Mouse (Mus musculus) granulocyte monocyte progenitor cell, adult 5-6 weeks (primary cell): ENCODE measurements around the gene Sh3gl1. TPM values are rescaled to one million over a fixed set of nuclear protein-coding genes. Genes with fewer than 3 reads are reported as not detected.
A peak's percentile ranks its signal among the peaks of the same experiment; 100 is the strongest.

ENCODE experiments used
- ATAC-seq: replicated peaks from 2 replicates; pipeline ENCODE4 v1.8.0; 2016; ENCODE audit warnings: mild to moderate bottlenecking, moderate TSS enrichment, inconsistent platforms; ENCODE audit not compliant: poor library complexity, severe bottlenecking
- total RNA-seq, 2 experiments: library from RNA; stranded (forward) in 1 of 2; stranded (reverse) in 1 of 2; fragments of 200-712, 200-1000 nt in 1 of 2; fragments of >200 nt in 1 of 2; fragmentation: Nextera tagmentation in 1 of 2; gene quantifications; 2 replicates each; pipeline ENCODE4 v1.2.3; 2014 to 2017

The Sh3gl1 gene
- total RNA-seq, 2 experiments from 2014 or later = 23.8 to 25.3 TPM

DNA sequence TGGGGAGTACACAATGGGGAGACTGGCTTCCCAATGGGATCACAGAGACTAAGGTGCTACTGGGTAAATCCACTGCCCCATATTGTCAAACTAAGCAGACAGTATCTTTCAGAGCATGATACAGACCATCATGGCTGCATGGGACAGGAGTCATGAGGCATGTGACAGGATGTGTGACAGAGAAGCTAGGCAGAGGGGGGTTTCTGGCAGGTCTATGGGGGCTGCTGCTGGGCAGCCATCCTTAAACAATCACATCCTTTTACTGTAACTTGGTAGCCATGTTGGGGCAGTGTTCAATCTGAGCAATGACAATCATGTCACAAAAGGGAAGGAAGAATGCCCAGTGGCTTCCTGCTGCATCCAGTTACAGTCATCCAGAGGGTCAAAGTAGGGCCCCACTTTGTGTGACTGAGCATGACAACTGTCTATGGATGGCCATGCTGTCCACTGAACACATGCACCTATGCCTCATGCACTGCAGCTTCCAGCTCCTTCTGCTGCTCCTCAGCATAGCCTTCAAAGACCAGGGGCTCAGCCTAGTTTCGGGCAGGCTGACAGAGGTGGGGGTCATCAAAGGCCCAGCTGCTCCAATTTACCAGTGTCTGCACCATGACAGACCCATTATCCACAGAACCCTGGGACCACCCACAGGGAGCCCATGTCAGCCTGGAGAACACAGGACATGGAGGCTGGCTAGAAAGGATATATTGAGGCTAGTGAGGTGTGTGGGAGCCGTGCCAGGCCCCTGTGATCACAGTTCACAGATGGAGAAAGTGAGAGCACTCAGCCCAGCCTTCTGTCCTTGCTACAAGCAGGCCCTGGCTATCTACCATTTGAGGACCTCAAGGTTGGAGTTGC, 14.1 kb downstream of the Sh3gl1 start:
- ATAC-seq = no peak

DNA sequence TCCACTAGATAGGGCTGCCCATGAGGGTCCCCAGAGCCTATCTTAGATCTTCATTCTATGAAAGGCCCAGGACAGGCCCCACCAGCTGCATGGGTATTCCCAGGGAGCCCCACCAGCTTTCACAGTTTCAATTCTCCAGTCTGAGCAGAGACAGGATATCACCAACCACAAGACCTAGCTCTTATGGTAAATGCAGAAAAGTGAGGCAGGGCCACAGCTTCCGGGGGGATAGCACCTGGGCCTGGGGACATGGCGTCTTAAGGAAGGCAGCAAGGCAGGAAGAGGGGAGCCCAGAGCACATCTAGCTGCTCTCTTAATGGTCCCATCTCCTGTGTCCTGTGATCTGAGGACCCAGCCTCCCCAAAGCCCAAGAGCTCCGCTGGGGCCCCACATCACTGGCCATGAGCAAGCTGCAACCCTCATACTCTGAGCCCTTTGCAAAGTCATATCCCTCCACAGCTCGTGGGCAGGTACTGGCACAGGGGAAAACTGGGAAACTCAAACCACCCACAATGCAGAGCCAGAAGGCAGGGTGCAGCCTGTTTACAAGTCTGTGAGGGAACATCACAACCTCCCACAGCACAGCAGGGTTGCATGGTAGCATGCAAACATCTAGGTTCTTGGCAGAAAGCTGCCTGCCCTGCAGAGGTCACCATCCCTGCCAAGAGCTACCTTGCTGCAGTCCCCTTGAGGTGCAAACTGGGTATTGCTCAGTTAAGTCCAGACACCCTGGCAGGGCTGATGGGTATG, 15.1 kb downstream of the Sh3gl1 start:
- ATAC-seq = peak; percentile 43

DNA sequence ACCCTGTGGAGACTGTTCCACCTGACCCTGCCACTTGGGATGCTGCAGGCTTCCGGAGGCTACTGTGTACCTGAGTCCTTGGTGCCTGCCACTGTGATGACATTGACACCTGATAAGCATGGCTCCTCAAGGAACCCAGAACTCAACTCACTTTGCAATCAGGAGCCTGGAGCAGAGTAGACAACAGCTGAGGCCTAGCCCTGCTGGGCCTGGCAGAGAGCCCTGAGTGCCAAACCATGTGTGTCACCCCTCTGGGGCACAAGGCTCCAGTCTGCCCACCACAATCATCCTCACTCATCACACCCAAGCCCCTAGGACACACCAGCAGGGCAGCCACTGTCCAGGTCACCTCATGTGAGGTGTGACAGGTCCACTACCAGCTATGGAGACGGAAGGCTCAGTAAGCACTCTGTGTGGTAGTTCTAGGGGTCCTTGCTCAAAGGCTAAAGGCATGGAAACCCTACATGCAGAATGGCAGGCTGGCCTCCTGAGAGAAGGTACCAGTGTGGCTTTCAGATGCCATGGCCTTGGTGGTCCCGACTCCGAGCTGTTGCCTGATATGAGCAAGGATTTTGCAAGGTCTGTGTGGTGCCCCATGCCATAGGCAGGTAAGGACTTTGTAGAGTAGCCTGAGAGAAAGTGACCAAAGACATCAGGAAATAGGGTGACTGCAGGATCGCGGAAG, 15.9 kb downstream of the Sh3gl1 start:
- no peak for ATAC-seq

DNA sequence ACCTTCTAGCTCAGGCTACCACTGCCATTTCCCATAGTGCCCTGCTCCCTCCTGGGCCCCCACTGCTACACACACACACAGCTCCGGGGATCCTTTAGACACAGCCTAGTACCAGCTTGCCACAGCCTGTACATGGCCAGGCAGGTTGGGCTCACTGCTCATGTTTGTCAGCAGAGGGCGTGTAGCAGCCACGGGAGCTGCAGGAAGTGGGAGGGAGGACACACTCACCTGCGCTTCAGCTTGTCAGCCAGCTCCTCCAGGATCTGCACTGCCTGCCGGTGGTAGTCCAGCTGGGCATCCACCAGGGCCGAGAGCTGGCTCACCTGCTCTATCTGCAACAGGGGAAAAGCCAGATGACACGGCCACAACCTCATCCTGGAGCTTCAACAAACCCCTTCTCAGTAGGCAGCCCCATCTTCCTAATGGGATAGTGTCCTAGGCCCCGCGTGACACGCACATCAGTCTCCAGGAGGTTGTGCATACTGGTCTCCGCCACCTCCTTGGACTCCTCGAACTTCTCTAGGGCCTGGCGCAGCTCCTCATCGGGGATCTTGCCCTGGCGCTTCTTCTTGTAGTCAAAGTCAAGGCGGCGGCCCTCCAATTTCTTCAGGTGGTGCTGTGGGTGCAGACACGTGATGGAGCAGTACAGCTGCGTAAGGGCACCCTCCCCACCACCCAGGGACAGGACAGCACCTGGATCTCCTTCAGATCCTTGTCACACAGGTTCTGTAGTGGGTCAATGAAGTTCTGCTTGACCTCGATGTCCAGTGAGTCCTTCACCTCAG, 17.9 kb downstream of the Sh3gl1 start:
- ATAC-seq = no peak

DNA sequence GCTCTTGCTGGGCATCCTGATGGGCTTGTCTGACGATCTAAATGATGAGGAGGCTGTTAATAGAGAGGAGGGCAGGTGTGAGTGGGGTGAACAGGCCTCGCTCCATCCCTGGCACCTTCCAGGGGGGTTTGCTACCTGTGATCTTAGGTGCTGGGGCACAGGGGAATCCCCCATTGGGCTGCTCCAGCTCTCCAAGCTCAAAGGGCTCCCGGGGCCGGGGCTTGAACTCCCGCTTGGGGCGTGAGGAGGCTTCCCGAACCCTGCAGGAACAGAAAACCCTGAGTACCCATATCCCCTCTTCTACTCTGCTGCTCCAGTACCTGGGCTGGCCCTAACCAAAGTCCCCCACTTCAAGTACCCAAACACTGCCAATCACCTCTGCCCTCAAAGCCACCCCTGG, 18.6 kb downstream of the Sh3gl1 start:
- ATAC-seq = no peak

DNA sequence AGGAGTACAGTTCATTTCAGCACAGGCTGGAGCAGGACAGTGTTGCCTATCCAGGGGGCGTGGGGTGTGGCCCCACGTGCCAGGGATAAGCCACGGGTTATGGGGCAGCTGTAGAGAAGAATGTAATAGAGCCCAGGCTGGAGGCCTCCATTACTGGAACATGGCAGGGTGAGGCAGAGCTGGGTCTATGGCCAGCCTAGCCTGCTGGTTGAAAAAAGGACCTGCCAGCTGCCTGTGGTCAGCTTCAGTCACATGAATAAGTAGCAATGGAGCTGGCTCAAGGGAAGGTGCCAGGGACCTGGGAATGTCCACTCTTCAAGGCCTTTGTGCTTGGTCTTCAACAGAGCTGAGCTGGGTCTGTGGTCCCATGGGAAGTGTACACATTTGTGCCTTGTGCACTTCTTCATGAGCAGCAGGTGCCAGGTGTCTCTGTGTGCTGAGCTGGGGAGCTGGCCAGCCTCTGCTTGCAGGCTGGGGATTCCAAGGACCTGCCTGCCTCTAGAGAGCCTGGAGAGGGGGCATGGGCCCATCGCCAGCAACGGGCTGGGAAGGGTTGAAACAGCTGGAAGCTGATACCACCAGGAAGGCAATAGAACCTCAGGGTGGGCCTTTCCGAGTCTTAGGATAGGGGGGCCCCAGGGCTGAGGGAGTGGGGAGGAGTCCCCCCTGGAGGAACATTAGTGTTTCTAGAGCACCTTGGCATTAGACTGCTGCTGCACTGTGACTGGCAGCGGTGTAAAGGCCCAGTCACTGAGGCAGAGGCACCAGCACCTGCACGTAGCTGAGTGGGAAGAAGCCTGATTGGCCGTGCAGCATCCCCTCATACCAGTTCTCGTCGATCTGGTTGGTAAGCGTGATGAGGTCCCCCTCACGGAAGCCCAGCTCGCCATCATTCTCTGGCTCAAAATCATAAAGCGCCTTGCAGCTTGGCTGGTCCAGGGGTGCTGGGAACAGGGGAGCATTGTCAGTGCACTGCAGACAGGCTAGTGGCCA, 19.3 kb downstream of the Sh3gl1 start:
- no peak for ATAC-seq

DNA sequence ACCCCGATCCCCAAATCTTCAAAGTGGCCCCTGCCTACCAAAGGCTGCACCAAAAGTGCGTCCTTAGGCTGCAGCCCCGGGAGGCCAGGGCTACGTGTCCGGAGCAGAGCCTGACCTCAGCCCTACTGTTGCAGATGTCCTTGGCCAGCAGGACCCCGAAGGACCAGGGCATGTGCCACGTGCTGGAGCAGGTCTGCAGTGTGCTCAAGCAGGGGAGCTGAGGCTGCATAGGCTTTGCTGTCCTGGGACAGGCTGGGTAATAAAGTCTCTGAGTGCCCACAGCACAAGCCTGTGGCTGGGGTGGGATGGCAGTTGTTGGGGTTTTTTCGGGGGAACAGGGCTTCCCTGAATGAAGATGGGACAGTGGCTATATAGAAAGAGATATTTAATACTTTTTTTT, 20.1 kb downstream of the Sh3gl1 start:
- no peak for ATAC-seq

DNA sequence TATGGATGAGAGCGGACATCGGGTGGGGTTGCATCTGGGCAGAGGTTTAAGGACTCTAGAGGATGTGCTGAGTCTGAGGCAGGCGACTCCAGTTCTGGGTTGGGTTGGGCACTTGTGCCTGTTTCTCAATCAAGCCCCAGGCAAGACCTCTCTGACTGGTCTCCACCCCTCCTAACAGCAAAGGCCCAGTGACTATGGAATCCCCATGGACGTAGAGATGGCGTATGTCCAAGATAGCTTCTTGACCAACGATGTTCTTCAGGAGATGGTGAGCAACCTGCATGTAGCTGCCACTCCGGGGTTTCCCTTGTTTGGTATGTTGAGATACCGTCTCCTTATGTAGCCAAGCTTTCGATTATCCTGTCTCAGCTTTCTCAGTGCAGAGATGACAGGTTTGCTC, 21.1 kb downstream of the Sh3gl1 start:
- ATAC-seq = no peak

DNA sequence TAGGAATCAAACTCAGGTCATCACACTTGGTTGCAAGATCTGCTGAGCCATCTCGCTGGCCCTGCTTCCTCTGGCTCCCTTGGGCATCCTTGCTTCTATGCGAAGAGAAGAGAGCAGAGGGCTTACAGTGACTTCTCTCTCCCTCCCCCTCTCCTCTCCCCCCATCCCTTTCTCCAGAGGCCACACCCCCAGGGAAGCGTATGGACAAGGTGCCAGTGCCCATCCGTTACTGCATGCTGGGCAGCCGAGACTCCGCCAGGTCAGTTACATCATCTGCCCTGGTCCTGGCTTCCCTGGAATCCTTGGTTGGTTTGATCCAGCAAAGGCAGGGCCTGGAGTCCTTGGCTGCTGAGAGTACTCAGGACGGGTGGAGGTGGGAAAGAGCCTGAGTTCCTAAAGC, 25.0 kb downstream of the Sh3gl1 start:
- no peak for ATAC-seq

DNA sequence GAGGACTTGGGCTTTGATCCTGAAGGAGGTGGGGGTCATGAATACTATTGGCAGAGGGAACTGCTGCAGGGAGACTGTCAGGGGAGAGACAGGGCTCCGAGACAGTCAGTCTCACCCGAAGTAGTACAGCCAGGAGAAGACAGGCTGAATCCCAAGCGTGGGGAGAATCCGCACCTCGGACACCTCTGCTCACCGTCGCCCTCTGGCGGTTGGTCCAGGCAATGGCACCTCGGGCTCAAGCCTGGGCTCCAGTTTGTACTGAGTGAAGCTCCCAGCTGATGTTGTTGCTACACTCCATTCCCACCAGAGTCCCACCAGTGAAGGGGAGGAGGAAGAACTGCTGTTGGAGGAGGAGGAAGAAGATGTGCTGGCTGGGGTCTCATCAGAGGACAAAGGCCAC, 25.8 kb downstream of the Sh3gl1 start:
- ATAC-seq = peak; percentile 36

DNA sequence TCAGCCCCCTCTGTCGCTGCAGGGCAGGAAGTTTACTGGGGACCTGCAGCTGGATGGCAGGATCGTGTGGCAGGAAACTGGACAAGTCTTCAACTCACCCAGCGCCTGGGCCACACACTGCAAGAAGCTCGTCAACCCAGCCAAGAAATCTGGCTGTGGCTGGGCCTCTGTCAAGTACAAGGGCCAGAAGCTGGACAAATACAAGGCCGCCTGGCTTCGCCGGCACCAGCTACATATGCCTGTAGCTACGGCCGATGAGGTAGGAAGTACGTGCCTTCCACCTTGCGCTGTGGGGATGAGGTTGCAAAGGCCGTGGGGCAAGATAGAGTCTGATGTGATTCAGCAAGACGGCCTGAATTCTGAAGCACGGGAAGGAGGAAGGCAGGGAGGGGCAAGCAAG, 26.2 kb downstream of the Sh3gl1 start:
- ATAC-seq = no peak

DNA sequence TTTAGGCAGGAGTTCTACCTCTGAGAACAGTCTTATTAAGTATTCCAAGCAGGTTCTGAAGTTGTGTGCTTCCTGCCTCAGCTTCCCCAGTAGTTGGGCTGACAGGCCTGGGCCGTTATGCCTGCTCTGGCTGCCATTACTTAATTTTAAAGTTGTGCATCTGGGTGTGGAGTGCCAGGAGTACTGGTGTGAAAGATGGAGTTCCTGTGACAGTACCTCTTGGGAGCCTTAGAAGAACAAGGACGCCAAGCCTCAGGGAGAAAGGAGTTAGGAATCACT, 26.5 kb downstream of the Sh3gl1 start:
- no peak for ATAC-seq

DNA sequence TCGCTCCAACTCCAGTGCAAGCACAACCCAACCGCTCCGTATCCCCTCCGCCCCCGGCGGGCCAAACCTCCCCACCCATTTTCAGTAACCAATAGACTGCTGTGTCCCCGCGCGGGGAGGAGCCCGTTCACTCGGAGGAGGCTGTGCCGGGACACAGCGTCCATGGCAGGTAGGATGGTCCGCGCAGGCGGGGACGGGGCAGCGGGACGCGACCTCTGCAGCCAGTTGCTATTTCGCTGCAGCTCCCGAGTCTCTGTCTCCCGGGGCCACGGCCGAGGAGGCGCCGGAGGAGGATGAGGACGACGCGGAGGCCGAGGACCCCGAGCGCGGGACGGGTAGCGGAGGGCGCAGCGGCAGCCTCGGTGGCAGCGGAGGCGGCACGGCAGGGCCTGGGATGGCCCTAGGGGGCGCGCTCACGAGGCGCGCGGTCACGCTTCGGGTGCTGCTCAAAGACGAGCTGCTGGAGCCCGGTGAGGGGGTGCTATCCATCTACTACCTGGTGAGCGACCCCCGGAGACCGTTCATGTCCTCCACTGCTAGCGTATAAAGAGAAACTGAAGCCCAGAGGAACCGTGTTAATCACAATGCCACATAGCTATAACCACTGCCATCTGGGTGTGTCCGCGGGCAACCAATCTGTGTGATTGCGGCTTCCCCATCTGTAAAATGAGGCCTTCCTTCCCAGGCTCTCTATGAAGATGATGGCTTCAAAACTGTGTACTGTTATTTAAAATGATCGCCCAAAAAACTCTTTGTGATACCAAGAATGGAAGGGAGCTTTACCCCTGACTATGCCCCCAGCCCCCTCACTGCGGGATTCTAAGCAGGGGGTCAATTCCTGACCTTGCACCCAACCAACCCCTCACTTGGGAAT, 27.1 kb downstream of the Sh3gl1 start:
- peak; percentile 80 for ATAC-seq

DNA sequence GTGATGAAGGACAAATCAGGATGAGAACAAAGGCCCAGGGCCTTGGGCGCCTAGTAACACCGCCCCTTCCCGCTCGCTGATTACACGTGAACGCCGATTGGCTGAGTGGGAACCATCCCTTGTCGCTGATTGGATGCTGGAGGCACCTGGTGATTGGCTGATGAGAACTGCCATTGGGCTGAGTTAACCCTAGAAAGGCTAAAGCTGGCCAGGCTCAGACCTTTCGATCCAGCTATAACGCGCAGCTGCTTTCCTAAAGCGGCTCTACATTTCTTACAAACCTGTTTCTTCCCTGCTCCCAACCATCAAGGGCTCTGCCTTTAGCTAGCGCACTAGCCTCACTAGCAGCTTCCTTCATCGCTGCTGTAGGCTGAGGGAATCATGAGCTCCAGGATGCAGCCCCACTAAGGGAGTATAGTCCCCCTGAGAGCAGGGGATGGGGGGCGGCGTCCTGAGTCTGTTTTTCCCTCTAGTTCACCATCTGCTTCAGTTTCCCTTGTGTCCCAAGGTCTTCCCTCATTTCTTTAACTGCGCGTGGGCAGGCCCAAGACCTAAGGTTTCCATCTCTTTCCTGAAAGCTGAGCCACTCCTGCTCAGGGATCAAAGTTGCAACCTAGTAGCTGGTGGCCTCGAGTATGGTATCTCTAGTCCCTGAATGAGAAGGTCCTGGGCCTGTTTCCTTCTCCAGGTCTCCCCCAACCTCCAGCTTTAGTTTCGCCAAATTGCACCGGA, 27.9 kb downstream of the Sh3gl1 start:
- peak; percentile 77 for ATAC-seq

DNA sequence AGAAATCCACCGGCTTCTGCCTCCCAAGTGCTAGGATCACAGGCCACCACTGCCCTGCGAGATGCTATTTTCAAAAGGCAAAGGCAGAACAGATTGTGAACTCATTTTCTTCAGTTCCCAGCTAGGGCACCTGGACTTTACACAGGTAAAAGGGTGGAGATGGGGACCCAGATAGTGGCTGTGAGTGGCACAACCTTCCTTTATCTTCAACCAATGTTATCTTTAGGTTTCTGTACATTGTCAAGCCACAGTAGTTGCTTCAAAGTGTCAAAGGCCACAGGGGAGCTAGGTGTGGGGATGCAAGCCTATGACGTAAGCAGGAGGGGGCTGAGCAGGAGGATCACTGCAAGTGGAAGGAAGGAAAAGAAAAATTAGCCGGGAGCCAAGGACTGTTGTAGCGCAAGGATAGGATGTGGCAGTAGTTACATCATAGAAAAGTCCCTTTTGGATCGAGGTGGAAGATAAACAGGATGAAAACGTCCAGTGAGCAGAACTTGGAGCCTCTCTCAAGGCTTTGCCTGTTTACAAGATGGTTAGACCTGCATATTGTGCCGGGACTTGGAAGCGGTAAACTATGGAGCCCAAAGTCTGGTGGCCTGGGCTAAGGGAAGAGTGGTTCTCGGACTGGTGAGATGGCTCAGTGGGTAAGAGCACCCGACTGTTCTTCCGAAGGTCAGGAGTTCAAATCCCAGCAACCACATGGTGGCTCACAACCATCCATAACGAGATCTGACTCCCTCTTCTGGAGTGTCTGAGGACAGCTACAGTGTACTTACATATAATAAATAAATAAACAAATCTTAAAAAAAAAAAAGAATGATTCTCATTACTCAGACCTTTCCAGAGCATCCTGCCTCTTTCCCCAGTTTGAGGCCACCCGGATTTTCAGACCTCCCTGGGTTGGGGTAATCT, 28.7 kb downstream of the Sh3gl1 start:
- ATAC-seq = no peak

DNA sequence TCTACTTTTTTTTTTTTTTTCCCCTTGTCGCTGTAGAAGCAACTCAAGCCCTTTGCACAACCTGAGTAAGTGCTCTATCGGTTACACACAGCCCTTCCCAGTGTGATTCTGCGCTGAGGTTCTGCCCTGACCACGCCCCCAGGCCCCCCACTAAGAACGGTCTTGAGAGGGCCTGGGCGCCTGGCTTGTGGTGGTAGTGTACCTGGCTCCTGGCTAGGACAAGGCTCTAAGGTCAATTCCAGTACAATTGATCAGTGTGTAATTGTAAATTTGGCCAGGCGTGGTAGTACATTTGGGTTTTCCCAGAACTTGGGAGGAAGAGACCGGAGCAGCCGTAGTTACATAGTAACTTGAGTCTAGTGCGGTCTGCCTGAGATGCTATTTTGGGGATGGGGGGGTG, 29.5 kb downstream of the Sh3gl1 start:
- ATAC-seq = no peak
